Comparison of ENCODE assay signal across 9 mouse cellular contexts in the genomic region with DNA sequence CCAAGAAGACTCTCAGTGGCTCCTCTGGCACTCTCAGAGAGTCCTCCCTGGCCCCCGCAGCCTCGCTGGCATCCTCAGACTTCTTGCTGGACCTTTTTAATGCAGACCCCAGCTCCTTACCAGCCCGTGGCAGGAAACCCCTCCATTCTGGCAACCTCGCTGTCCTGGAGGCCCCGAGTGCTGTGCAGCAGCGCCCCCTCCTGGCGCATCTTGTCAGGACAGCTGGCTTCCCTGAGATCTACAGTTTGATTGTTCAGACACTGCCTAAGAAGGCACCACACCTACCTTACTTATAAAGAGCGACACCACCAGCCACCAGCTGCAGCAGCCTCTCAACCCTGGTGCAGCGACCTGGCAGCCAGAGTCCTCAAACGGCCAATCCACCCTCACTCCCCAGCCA. TPM values are rescaled to one million over a fixed set of nuclear protein-coding genes. Genes with fewer than 3 reads are reported as not detected.
A peak's percentile ranks its signal among the peaks of the same experiment; 100 is the strongest.
DNase-seq lines count a peak whose midpoint lies in the region; ATAC-seq and TF ChIP-seq lines count a peak whose summit lies in the region.
"Had no signal": no experiment of that assay in that cellular context is flagged by ENCODE, and none has a peak within 500 bp of the region (broad histone marks: within the 10 kb centered on the region; RNA-seq: fewer than 3 reads in every experiment).

No protein-coding gene starts in this region.

- TF ChIP-seq POLR2A in ES-Bruce4 (IDR thresholded peaks at IDR 0.05; ENCODE audit: insufficient read depth, low read length) = no peak

- WGBS in forebrain, embryonic 13.5 days = 7% methylated on average over 10 of the region's 10 CpGs
- WGBS in kidney, postnatal 0 days = 16% methylated on average over 10 of the region's 10 CpGs
- 10% methylated on average over 10 of the region's 10 CpGs for WGBS in liver, embryonic 14.5 days (ENCODE audit: insufficient replicate concordance)

- no peaks in the 10 kb centered on the region for H3K27me3 ChIP-seq in ES-Bruce4 (ENCODE audit: control insufficient read depth, insufficient read depth, low read length, poor library complexity, severe bottlenecking)
- H3K27me3 ChIP-seq in forebrain, embryonic 13.5 days = peaks cover 47% of the 10 kb centered on the region
- H3K27me3 ChIP-seq in kidney, postnatal 0 days (ENCODE audit: insufficient read depth, low read length) = peaks cover 14% of the 10 kb centered on the region
- H3K27me3 ChIP-seq in liver, embryonic 14.5 days (ENCODE audit: control insufficient read depth, insufficient read depth, low read length) = peaks cover 4% of the 10 kb centered on the region

- H3K27ac ChIP-seq in ES-Bruce4 (ENCODE audit: insufficient read depth, low read length) = no peak overlapping the region
- no peak overlapping the region for H3K27ac ChIP-seq in forebrain, embryonic 13.5 days
- H3K27ac ChIP-seq in kidney, postnatal 0 days = no peak overlapping the region
- H3K27ac ChIP-seq in liver, embryonic 14.5 days = no peak overlapping the region
- H3K27ac ChIP-seq: hindbrain, embryonic 15.5 days had no signal

- no peaks in the 10 kb centered on the region for H3K9me3 ChIP-seq in ES-Bruce4 (replicated peaks; ENCODE audit: control insufficient read depth, insufficient read depth, low read length, poor library complexity, severe bottlenecking)
- H3K9me3 ChIP-seq in forebrain, embryonic 13.5 days (replicated peaks) = no peaks in the 10 kb centered on the region
- H3K9me3 ChIP-seq in kidney, postnatal 0 days (replicated peaks; ENCODE audit: low read length) = no peaks in the 10 kb centered on the region
- H3K9me3 ChIP-seq in liver, embryonic 14.5 days (ENCODE audit: control insufficient read depth, low read length) = no peaks in the 10 kb centered on the region
- H3K9me3 ChIP-seq: hindbrain, embryonic 15.5 days had no signal

- ATAC-seq in CD4-positive, CD25-positive, alpha-beta regulatory T cell, adult 4 months = no peak
- ATAC-seq in cerebellum, adult (ENCODE audit: insufficient number of reproducible peaks, low FRiP score, low TSS enrichment) = 0 out of 2 replicates have a peak, but pooled peaks have one; percentile 2
- ATAC-seq in forebrain, embryonic 13.5 days = peak; percentile 55
- no peak for ATAC-seq in kidney, postnatal 0 days (replicated peaks; ENCODE audit: low FRiP score, low read depth)
- ATAC-seq in liver, embryonic 14.5 days (ENCODE audit: insufficient read depth) = no peak

- peak overlapping the region; percentile 33; the same call in 1 of the 2 replicates for H3K9ac ChIP-seq in ES-Bruce4 (ENCODE audit: low read depth, poor library complexity, severe bottlenecking)
- no peak overlapping the region for H3K9ac ChIP-seq in forebrain, embryonic 13.5 days
- no peak overlapping the region for H3K9ac ChIP-seq in kidney, postnatal 0 days (ENCODE audit: low read depth, low read length)
- H3K9ac ChIP-seq in liver, embryonic 14.5 days (replicated peaks) = no peak overlapping the region
- H3K9ac ChIP-seq: hindbrain, embryonic 15.5 days had no signal

- H3K36me3 ChIP-seq in ES-Bruce4 (ENCODE audit: control insufficient read depth, insufficient read depth, low read length, poor library complexity, severe bottlenecking) = no peaks in the 10 kb centered on the region
- no peaks in the 10 kb centered on the region for H3K36me3 ChIP-seq in forebrain, embryonic 13.5 days (ENCODE audit: poor library complexity, severe bottlenecking)
- no peaks in the 10 kb centered on the region for H3K36me3 ChIP-seq in kidney, postnatal 0 days (ENCODE audit: insufficient read depth, low read length)
- no peaks in the 10 kb centered on the region for H3K36me3 ChIP-seq in liver, embryonic 14.5 days (replicated peaks; ENCODE audit: control insufficient read depth, insufficient read depth, low read depth)
- H3K36me3 ChIP-seq: hindbrain, embryonic 15.5 days had no signal

- TF ChIP-seq CTCF in ES-Bruce4 (IDR thresholded peaks at IDR 0.05; ENCODE audit: low read depth, low read length) = peak; percentile 89
- peak; percentile 83 for TF ChIP-seq CTCF in kidney, postnatal 0 days (IDR thresholded peaks at IDR 0.05; ENCODE audit: low read depth)
- TF ChIP-seq CTCF in liver, embryonic 14.5 days (IDR thresholded peaks at IDR 0.05; ENCODE audit: low read depth) = peak; percentile 78

- TF ChIP-seq EP300 in ES-Bruce4 (IDR thresholded peaks at IDR 0.05; ENCODE audit: insufficient read depth, low read depth, low read length) = 0 out of 2 replicates have a peak, but pooled peaks have one; percentile 14
- no peak for TF ChIP-seq EP300 in liver, embryonic 14.5 days (IDR thresholded peaks at IDR 0.05; ENCODE audit: low read depth)

- DNase-seq in CD4-positive, CD25-positive, alpha-beta regulatory T cell, adult 2 months (ENCODE audit: low read depth, low spot score) = peak; percentile 41
- DNase-seq in kidney, postnatal 0 days (ENCODE audit: low spot score) = peak; percentile 76
- no peak for DNase-seq in liver, embryonic 14.5 days (ENCODE audit: low read depth in 3 of 3, low spot score in 3 of 3)
- DNase-seq in right cerebral cortex, postnatal 10 days (ENCODE audit: low spot score in 2 of 2) = peak; percentile 64 to 81

- peak overlapping the region; percentile 32 for H3K4me3 ChIP-seq in ES-Bruce4 (ENCODE audit: low read depth, low read length)
- H3K4me3 ChIP-seq in forebrain, embryonic 13.5 days = no peak overlapping the region
- no peak overlapping the region for H3K4me3 ChIP-seq in kidney, postnatal 0 days (replicated peaks; ENCODE audit: low read depth, low read length)
- H3K4me3 ChIP-seq in liver, embryonic 14.5 days (ENCODE audit: insufficient read depth in 1 of 2, low read depth in 2 of 2, low read length in 2 of 2) = no peak overlapping the region
- H3K4me3 ChIP-seq: hindbrain, embryonic 15.5 days had no signal

- H3K4me1 ChIP-seq in ES-Bruce4 (ENCODE audit: control insufficient read depth, insufficient read depth, low read length) = peaks cover 1% of the 10 kb centered on the region
- peaks cover 37% of the 10 kb centered on the region for H3K4me1 ChIP-seq in forebrain, embryonic 13.5 days
- H3K4me1 ChIP-seq in kidney, postnatal 0 days (replicated peaks; ENCODE audit: insufficient read depth, low read length) = 0 out of 2 replicates have a peak, but pooled peaks cover 5% of the 10 kb centered on the region
- no peaks in the 10 kb centered on the region for H3K4me1 ChIP-seq in liver, embryonic 14.5 days (replicated peaks; ENCODE audit: control insufficient read depth in 2 of 2, insufficient read depth in 2 of 2, low read length in 1 of 2)

- H3K4me2 ChIP-seq in forebrain, embryonic 13.5 days = no peak overlapping the region
- no peak overlapping the region for H3K4me2 ChIP-seq in kidney, postnatal 0 days (ENCODE audit: low read length)
- H3K4me2 ChIP-seq in liver, embryonic 14.5 days (ENCODE audit: low read depth) = no peak overlapping the region
- H3K4me2 ChIP-seq: hindbrain, embryonic 15.5 days had no signal

RNA-seq across cellular contexts. Expression of gene Slc25a48, which starts 4.7 kb away (rescaled TPM):
- polyA plus RNA-seq in CD4-positive, CD25-positive, alpha-beta regulatory T cell, adult 4 months (2017; shearing (Covaris generic)) = not detected
- polyA plus RNA-seq in ES-Bruce4 (2011; ENCODE audit: insufficient read depth, insufficient read length, low read depth, missing spikeins) = 0.20 and 0.42 TPM in 2 replicates
- polyA plus RNA-seq in forebrain, embryonic 13.5 days (2015; fragmentation: Nextera tagmentation; extraction: Ambion mirVana) = not detected in 2 replicates
- polyA plus RNA-seq in kidney, postnatal 0 days (2015; fragmentation: Nextera tagmentation; extraction: Ambion mirVana) = 0.79 and 0.94 TPM in 2 replicates
- polyA plus RNA-seq in liver, embryonic 14.5 days (2012; rRNA removed) = 0.67 and 0.74 TPM in 2 replicates
- polyA plus RNA-seq in liver, embryonic 14.5 days (2014; fragmentation: Nextera tagmentation; extraction: Ambion mirVana) = 0.63 and 0.81 TPM in 2 replicates
- polyA plus RNA-seq: hindbrain, embryonic 15.5 days had no signal

RNA-seq across cellular contexts. Expression of gene Gm3045, which starts 7.1 kb away (rescaled TPM):
- polyA plus RNA-seq in CD4-positive, CD25-positive, alpha-beta regulatory T cell, adult 4 months (2017; shearing (Covaris generic)) = not detected
- not detected in 2 replicates for polyA plus RNA-seq in ES-Bruce4 (2011; ENCODE audit: insufficient read depth, insufficient read length, low read depth, missing spikeins)
- polyA plus RNA-seq in forebrain, embryonic 13.5 days (2015; fragmentation: Nextera tagmentation; extraction: Ambion mirVana) = not detected in 2 replicates
- polyA plus RNA-seq in kidney, postnatal 0 days (2015; fragmentation: Nextera tagmentation; extraction: Ambion mirVana) = not detected in 2 replicates
- not detected in 2 replicates for polyA plus RNA-seq in liver, embryonic 14.5 days (2012; rRNA removed)
- not detected in 2 replicates for polyA plus RNA-seq in liver, embryonic 14.5 days (2014; fragmentation: Nextera tagmentation; extraction: Ambion mirVana)
- polyA plus RNA-seq: hindbrain, embryonic 15.5 days had no signal

RNA-seq across cellular contexts. Expression of gene Il9, which starts 48.6 kb away (rescaled TPM):
- not detected for polyA plus RNA-seq in CD4-positive, CD25-positive, alpha-beta regulatory T cell, adult 4 months (2017; shearing (Covaris generic))
- polyA plus RNA-seq in ES-Bruce4 (2011; ENCODE audit: insufficient read depth, insufficient read length, low read depth, missing spikeins) = not detected in 2 replicates
- not detected in 2 replicates for polyA plus RNA-seq in forebrain, embryonic 13.5 days (2015; fragmentation: Nextera tagmentation; extraction: Ambion mirVana)
- polyA plus RNA-seq in kidney, postnatal 0 days (2015; fragmentation: Nextera tagmentation; extraction: Ambion mirVana) = not detected in 2 replicates
- not detected in 2 replicates for polyA plus RNA-seq in liver, embryonic 14.5 days (2012; rRNA removed)
- polyA plus RNA-seq in liver, embryonic 14.5 days (2014; fragmentation: Nextera tagmentation; extraction: Ambion mirVana) = not detected in 2 replicates
- polyA plus RNA-seq: hindbrain, embryonic 15.5 days had no signal

Comparison
In these comparisons a context has a peak if more than half of its experiments do, and no peak if none do; other contexts are left out.
1. DNase-seq: peak in CD4-positive, CD25-positive, alpha-beta regulatory T cell, adult 2 months (single experiment), kidney, postnatal 0 days (single experiment) and right cerebral cortex, postnatal 10 days (2 of 2); none in liver, embryonic 14.5 days (0 of 3).
2. ATAC-seq: peak in cerebellum, adult (single experiment) and forebrain, embryonic 13.5 days (single experiment); none in CD4-positive, CD25-positive, alpha-beta regulatory T cell, adult 4 months (single experiment), kidney, postnatal 0 days (single experiment) and liver, embryonic 14.5 days (single experiment).
3. Peak in every context shown above with its lines, with median percentiles within 50 percentile points of each other: CTCF ChIP-seq.